Mouse (Mus musculus): ENCODE measurements around the gene Jmjd1c. TPM values are rescaled to one million over a fixed set of nuclear protein-coding genes. Genes with fewer than 3 reads are reported as not detected.

Gene Jmjd1c
- polyA plus RNA-seq, 1 experiment from 2014 or later = 28.8 TPM

- no peak for TF ChIP-seq CTCF (IDR thresholded peaks at IDR 0.05; ENCODE audit: low read depth)
- TF ChIP-seq EP300 (optimal IDR thresholded peaks at IDR 0.05) = no peak
- Histone ChIP-seq H3K27ac (replicated peaks) (no peak overlapping the region), H3K27me3 (ENCODE audit: control insufficient read depth, insufficient read depth, low read length) (no peaks in the 10 kb centered on the region), H3K36me3 (ENCODE audit: control insufficient read depth, insufficient read depth, low read length) (no peaks in the 10 kb centered on the region), H3K4me2 (replicated peaks; ENCODE audit: low read depth) (no peak overlapping the region), H3K4me3 (ENCODE audit: low read depth, low read length) (no peak overlapping the region), H3K9ac (ENCODE audit: low read length) (no peak overlapping the region), H3K9me3 (ENCODE audit: control insufficient read depth, low read length) (no peaks in the 10 kb centered on the region), H3K4me1 (replicated peaks; ENCODE audit: control insufficient read depth, insufficient read depth) (no peaks in the 10 kb centered on the region)
- DNase-seq (ENCODE audit: low spot score) (no peak), ATAC-seq (ENCODE audit: low FRiP score, low TSS enrichment) (no peak)
- 87% methylated on average over 3 of the region's 3 CpGs for WGBS
These were observed 55.8 kb downstream of the Jmjd1c start for GRCm38 (mm10) chr10:67151766-67152165.

- H3K27ac ChIP-seq (replicated peaks) = no peak overlapping the region
- no peaks in the 10 kb centered on the region for H3K27me3 ChIP-seq (ENCODE audit: control insufficient read depth, insufficient read depth, low read length)
- no peak for TF ChIP-seq CTCF (IDR thresholded peaks at IDR 0.05; ENCODE audit: low read depth)
- no peak for TF ChIP-seq EP300 (optimal IDR thresholded peaks at IDR 0.05)
- H3K4me2 ChIP-seq (replicated peaks; ENCODE audit: low read depth) = no peak overlapping the region
- H3K4me3 ChIP-seq (ENCODE audit: low read depth, low read length) = no peak overlapping the region
- no peak overlapping the region for H3K9ac ChIP-seq (ENCODE audit: low read length)
- H3K36me3 ChIP-seq (ENCODE audit: control insufficient read depth, insufficient read depth, low read length) = no peaks in the 10 kb centered on the region
- ATAC-seq (ENCODE audit: low FRiP score, low TSS enrichment) (no peak), DNase-seq (ENCODE audit: low spot score) (no peak)
- 87% methylated on average over 3 of the region's 3 CpGs for WGBS
- H3K4me1 ChIP-seq (replicated peaks; ENCODE audit: control insufficient read depth, insufficient read depth) = no peaks in the 10 kb centered on the region
- no peaks in the 10 kb centered on the region for H3K9me3 ChIP-seq (ENCODE audit: control insufficient read depth, low read length)
These were observed 58.7 kb downstream of the Jmjd1c start for GRCm38 (mm10) chr10:67154647-67155046.

DNA sequence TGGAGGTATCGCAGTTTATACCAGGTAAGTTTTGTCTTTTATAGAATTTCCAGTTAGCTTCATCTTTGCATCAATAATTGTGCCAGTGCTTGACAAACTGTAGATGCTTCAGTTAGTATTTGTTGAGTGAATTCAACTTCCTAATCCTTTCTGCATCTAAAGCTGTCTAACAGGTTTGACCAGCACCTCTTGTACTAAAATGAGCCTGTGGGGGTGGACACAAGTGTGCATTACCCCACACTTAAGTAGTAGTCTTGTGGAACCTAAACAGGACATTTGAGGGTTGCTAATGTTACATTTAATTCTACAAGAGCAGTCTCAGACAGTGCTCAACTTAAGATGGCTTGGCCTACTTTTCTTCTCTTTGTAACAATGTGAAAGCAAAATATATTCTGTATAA lies 78.1 kb downstream of the Jmjd1c start:
- H3K4me1 ChIP-seq (replicated peaks; ENCODE audit: control insufficient read depth, insufficient read depth) = no peaks in the 10 kb centered on the region
- no peak overlapping the region for H3K4me2 ChIP-seq (replicated peaks; ENCODE audit: low read depth)
- DNase-seq (ENCODE audit: low spot score) (no peak), ATAC-seq (ENCODE audit: low FRiP score, low TSS enrichment) (no peak)
- no peak overlapping the region for H3K4me3 ChIP-seq (ENCODE audit: low read depth, low read length)
- no peak overlapping the region for H3K27ac ChIP-seq (replicated peaks)
- H3K9me3 ChIP-seq (ENCODE audit: control insufficient read depth, low read length) = no peaks in the 10 kb centered on the region
- TF ChIP-seq EP300 (optimal IDR thresholded peaks at IDR 0.05) = no peak
- TF ChIP-seq CTCF (IDR thresholded peaks at IDR 0.05; ENCODE audit: low read depth) = no peak
- 77% methylated on average over 1 of the region's 1 CpGs for WGBS
- no peaks in the 10 kb centered on the region; the same call in 1 of the 2 replicates for H3K36me3 ChIP-seq (ENCODE audit: control insufficient read depth, insufficient read depth, low read length)
- H3K9ac ChIP-seq (ENCODE audit: low read length) = no peak overlapping the region
- no peaks in the 10 kb centered on the region for H3K27me3 ChIP-seq (ENCODE audit: control insufficient read depth, insufficient read depth, low read length)

GRCm38 (mm10) chr10:67176031-67176430 lies 80.1 kb downstream of the Jmjd1c start:
- WGBS = 59% methylated on average over 7 of the region's 7 CpGs
- TF ChIP-seq CTCF (IDR thresholded peaks at IDR 0.05; ENCODE audit: low read depth) (no peak), EP300 (optimal IDR thresholded peaks at IDR 0.05) (no peak)
- Histone ChIP-seq H3K4me2 (replicated peaks; ENCODE audit: low read depth) (no peak overlapping the region), H3K4me3 (ENCODE audit: low read depth, low read length) (no peak overlapping the region), H3K27me3 (ENCODE audit: control insufficient read depth, insufficient read depth, low read length) (no peaks in the 10 kb centered on the region), H3K36me3 (ENCODE audit: control insufficient read depth, insufficient read depth, low read length) (no peaks in the 10 kb centered on the region), H3K9ac (ENCODE audit: low read length) (no peak overlapping the region), H3K27ac (replicated peaks) (peak overlapping the region; percentile 35; the same call in 1 of the 2 replicates), H3K9me3 (ENCODE audit: control insufficient read depth, low read length) (no peaks in the 10 kb centered on the region), H3K4me1 (replicated peaks; ENCODE audit: control insufficient read depth, insufficient read depth) (no peaks in the 10 kb centered on the region)
- ATAC-seq (ENCODE audit: low FRiP score, low TSS enrichment) (no peak), DNase-seq (ENCODE audit: low spot score) (no peak)

DNA sequence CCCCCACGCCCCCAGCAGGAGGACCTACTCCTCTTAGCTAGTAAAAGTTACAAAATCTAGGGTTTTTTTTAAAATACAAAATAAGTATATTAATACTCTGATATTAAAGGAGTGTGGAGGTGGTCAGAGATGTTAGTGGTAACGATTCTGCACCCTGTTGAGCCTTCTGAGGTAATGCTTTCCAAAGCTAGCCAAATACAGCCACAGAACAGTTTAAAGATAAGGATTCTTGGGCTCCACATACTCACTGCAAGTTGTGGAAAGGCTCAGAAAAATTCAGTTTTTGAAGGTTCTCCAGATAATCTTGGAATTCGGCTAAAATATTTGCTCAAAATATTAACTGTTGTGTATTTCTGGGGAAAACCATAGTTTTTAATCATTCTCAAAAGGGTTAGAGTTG lies 81.0 kb downstream of the Jmjd1c start:
- no peak overlapping the region for H3K27ac ChIP-seq (replicated peaks)
- no peak overlapping the region for H3K9ac ChIP-seq (ENCODE audit: low read length)
- no peaks in the 10 kb centered on the region for H3K9me3 ChIP-seq (ENCODE audit: control insufficient read depth, low read length)
- DNase-seq (ENCODE audit: low spot score) (no peak), ATAC-seq (ENCODE audit: low FRiP score, low TSS enrichment) (no peak)
- no peaks in the 10 kb centered on the region for H3K27me3 ChIP-seq (ENCODE audit: control insufficient read depth, insufficient read depth, low read length)
- H3K36me3 ChIP-seq (ENCODE audit: control insufficient read depth, insufficient read depth, low read length) = no peaks in the 10 kb centered on the region
- no peak for TF ChIP-seq EP300 (optimal IDR thresholded peaks at IDR 0.05)
- no peak overlapping the region for H3K4me2 ChIP-seq (replicated peaks; ENCODE audit: low read depth)
- WGBS = 57% methylated on average over 3 of the region's 3 CpGs
- no peak overlapping the region for H3K4me3 ChIP-seq (ENCODE audit: low read depth, low read length)
- H3K4me1 ChIP-seq (replicated peaks; ENCODE audit: control insufficient read depth, insufficient read depth) = no peaks in the 10 kb centered on the region

DNA sequence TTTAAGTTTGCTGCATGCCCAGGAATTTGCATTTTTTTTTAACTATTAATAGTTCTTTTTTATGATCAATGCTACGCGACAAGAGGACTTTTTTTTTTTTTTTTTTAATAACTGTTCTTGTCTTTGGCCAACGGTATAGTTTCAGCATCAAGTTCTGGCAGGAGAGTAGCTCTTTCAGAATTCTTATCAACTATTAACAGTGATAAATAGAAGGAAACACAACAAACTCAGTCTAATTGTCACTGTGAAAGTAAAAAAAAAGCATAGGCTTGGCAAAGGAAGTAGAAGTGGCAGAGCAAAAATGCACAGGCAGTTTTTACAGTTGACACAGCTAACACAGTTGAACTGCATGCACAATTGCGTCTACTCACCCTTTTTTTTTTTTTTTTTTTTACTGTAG lies 81.5 kb downstream of the Jmjd1c start:
- DNase-seq (ENCODE audit: low spot score) (no peak), ATAC-seq (ENCODE audit: low FRiP score, low TSS enrichment) (no peak)
- no peak overlapping the region for H3K4me3 ChIP-seq (ENCODE audit: low read depth, low read length)
- no peaks in the 10 kb centered on the region for H3K27me3 ChIP-seq (ENCODE audit: control insufficient read depth, insufficient read depth, low read length)
- no peaks in the 10 kb centered on the region for H3K4me1 ChIP-seq (replicated peaks; ENCODE audit: control insufficient read depth, insufficient read depth)
- no peak overlapping the region for H3K9ac ChIP-seq (ENCODE audit: low read length)
- no peak for TF ChIP-seq CTCF (IDR thresholded peaks at IDR 0.05; ENCODE audit: low read depth)
- no peak for TF ChIP-seq EP300 (optimal IDR thresholded peaks at IDR 0.05)
- H3K27ac ChIP-seq (replicated peaks) = no peak overlapping the region
- no peaks in the 10 kb centered on the region for H3K36me3 ChIP-seq (ENCODE audit: control insufficient read depth, insufficient read depth, low read length)
- no peaks in the 10 kb centered on the region for H3K9me3 ChIP-seq (ENCODE audit: control insufficient read depth, low read length)
- 54% methylated on average over 4 of the region's 4 CpGs for WGBS
- H3K4me2 ChIP-seq (replicated peaks; ENCODE audit: low read depth) = no peak overlapping the region
